Mouse (Mus musculus): ENCODE measurements around the gene Hamp. TPM values are rescaled to one million over a fixed set of nuclear protein-coding genes. Genes with fewer than 3 reads are reported as not detected.

Gene Hamp
- polyA plus RNA-seq, 1 experiment: not detected

DNA sequence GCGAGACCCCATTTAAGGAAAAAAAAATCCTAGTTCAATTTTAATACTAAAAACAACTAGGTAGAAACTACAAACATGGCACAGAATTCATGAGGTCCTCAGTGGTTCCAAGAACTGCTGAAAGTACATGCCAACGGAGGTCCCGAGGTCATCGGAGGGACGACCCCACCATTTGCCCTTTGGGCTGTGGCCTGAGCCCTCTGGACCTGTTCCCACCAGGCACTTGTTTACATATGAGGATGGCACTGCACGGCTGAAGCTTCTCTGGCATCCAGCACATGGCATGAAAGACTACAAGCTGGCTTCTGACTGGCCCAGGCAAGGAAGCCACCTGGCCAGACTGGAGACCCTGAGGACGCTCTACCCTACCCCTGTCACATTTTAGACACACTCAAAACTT, 20.5 kb upstream of the Hamp start:
- Histone ChIP-seq H3K4me3 (ENCODE audit: extremely low read depth, insufficient read depth, insufficient read length) (no peak overlapping the region), H3K4me1 (ENCODE audit: control insufficient read depth, insufficient read depth, insufficient read length) (no peaks in the 10 kb centered on the region), H3K27me3 (ENCODE audit: control insufficient read depth, insufficient read depth, low read length) (no peaks in the 10 kb centered on the region), H3K27ac (ENCODE audit: insufficient read depth, low read length) (no peak overlapping the region), H3K36me3 (ENCODE audit: control insufficient read depth, insufficient read depth, low read length) (no peaks in the 10 kb centered on the region)
- no peak for DNase-seq (ENCODE audit: low read depth in 1 of 2, low spot score in 2 of 2)
- TF ChIP-seq POLR2A (IDR thresholded peaks at IDR 0.05; ENCODE audit: low read depth, low read length) (no peak), CTCF (IDR thresholded peaks at IDR 0.05; ENCODE audit: extremely low read depth, insufficient read depth, insufficient read length, insufficient replicate concordance) (no peak)
- WGBS: 94% methylated on average over 7 of the region's 7 CpGs

DNA sequence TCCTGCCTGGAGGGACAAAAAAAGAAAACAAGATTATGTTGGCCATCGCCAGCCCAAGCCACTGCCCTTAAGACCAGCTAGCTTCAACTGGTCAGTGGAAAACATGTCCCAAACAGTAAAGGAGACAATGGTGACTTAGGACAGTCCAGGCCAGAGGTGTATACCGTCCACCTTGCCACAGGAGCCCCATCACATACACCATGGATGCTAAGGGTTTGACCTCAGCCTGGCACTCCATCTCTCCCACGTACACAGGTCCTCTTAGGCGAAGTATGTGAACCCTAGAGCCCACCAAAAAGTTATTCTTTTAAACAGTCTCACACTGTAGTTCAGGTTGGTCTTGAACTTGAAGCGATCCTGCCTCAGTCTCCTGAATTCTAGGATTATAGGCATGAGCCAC, 19.0 kb upstream of the Hamp start:
- 91% methylated on average over 5 of the region's 5 CpGs for WGBS
- peaks cover 5% of the 10 kb centered on the region; the same call in 1 of the 2 replicates for H3K4me1 ChIP-seq (ENCODE audit: control insufficient read depth, insufficient read depth, insufficient read length)
- H3K36me3 ChIP-seq (ENCODE audit: control insufficient read depth, insufficient read depth, low read length): no peaks in the 10 kb centered on the region
- H3K27me3 ChIP-seq (ENCODE audit: control insufficient read depth, insufficient read depth, low read length): no peaks in the 10 kb centered on the region
- TF ChIP-seq POLR2A (IDR thresholded peaks at IDR 0.05; ENCODE audit: low read depth, low read length) (no peak), CTCF (IDR thresholded peaks at IDR 0.05; ENCODE audit: extremely low read depth, insufficient read depth, insufficient read length, insufficient replicate concordance) (no peak)
- H3K27ac ChIP-seq (ENCODE audit: insufficient read depth, low read length): no peak overlapping the region
- DNase-seq (ENCODE audit: low read depth in 1 of 2, low spot score in 2 of 2): no peak
- no peak overlapping the region for H3K4me3 ChIP-seq (ENCODE audit: extremely low read depth, insufficient read depth, insufficient read length)

DNA sequence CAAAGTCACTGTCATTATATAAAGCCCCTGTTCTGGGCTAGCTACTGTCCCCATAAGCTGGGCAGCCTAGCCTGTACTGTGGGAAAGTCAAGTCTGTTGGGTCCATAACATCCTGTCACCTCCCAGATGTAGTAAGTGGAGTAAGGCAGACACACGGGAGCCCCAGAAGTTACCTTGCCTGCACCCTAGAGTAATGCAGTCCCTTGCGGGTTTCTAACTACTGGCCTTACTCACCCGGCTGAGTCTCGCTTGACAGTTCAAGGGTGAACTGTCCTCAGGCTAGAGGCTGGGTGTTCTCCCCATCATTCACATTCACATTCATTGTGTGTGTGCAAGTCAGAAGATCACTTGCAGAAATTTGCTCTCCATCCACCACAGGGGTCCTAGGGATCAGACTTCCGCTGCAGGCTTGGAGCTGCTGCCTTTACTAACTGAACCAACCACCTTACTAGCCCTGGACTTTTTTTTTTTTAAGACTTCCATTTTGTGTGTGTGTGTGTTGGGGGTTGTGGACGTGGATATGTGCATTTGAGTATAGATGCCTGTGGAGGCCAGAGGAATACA, 16.0 kb upstream of the Hamp start:
- H3K4me1 ChIP-seq (ENCODE audit: control insufficient read depth, insufficient read depth, insufficient read length): peaks cover 9% of the 10 kb centered on the region
- no peaks in the 10 kb centered on the region for H3K27me3 ChIP-seq (ENCODE audit: control insufficient read depth, insufficient read depth, low read length)
- no peak for TF ChIP-seq CTCF (IDR thresholded peaks at IDR 0.05; ENCODE audit: extremely low read depth, insufficient read depth, insufficient read length, insufficient replicate concordance)
- TF ChIP-seq POLR2A (IDR thresholded peaks at IDR 0.05; ENCODE audit: low read depth, low read length): no peak
- DNase-seq (ENCODE audit: low read depth in 1 of 2, low spot score in 2 of 2): no peak
- H3K36me3 ChIP-seq (ENCODE audit: control insufficient read depth, insufficient read depth, low read length): peaks cover 1% of the 10 kb centered on the region; the same call in 1 of the 2 replicates
- no peak overlapping the region for H3K4me3 ChIP-seq (ENCODE audit: extremely low read depth, insufficient read depth, insufficient read length)
- no peak overlapping the region for H3K27ac ChIP-seq (ENCODE audit: insufficient read depth, low read length)
- WGBS: 86% methylated on average over 6 of the region's 6 CpGs

- WGBS: 97% methylated on average over 9 of the region's 9 CpGs
- H3K27me3 ChIP-seq (ENCODE audit: control insufficient read depth, insufficient read depth, low read length): no peaks in the 10 kb centered on the region
- H3K4me1 ChIP-seq (ENCODE audit: control insufficient read depth, insufficient read depth, insufficient read length): peaks cover 9% of the 10 kb centered on the region
- H3K27ac ChIP-seq (ENCODE audit: insufficient read depth, low read length): no peak overlapping the region
- no peak overlapping the region for H3K4me3 ChIP-seq (ENCODE audit: extremely low read depth, insufficient read depth, insufficient read length)
- no peak for DNase-seq (ENCODE audit: low read depth in 1 of 2, low spot score in 2 of 2)
- TF ChIP-seq CTCF (IDR thresholded peaks at IDR 0.05; ENCODE audit: extremely low read depth, insufficient read depth, insufficient read length, insufficient replicate concordance) (no peak), POLR2A (IDR thresholded peaks at IDR 0.05; ENCODE audit: low read depth, low read length) (no peak)
- H3K36me3 ChIP-seq (ENCODE audit: control insufficient read depth, insufficient read depth, low read length): peaks cover 10% of the 10 kb centered on the region
Observed at GRCm38 (mm10) chr7:30958866-30959487, 15.1 kb upstream of the Hamp start.

GRCm38 (mm10) chr7:30958109-30958865, 14.5 kb upstream of the Hamp start:
- H3K27ac ChIP-seq (ENCODE audit: insufficient read depth, low read length): 0 out of 2 replicates have a peak overlapping the region, but pooled peaks have one; percentile 100
- 89% methylated on average over 28 of the region's 28 CpGs for WGBS
- H3K36me3 ChIP-seq (ENCODE audit: control insufficient read depth, insufficient read depth, low read length): peaks cover 16% of the 10 kb centered on the region
- no peak for DNase-seq (ENCODE audit: low read depth in 1 of 2, low spot score in 2 of 2)
- peaks cover 9% of the 10 kb centered on the region for H3K4me1 ChIP-seq (ENCODE audit: control insufficient read depth, insufficient read depth, insufficient read length)
- H3K4me3 ChIP-seq (ENCODE audit: extremely low read depth, insufficient read depth, insufficient read length): peak overlapping the region; percentile 98; the same call in 1 of the 2 replicates
- no peaks in the 10 kb centered on the region for H3K27me3 ChIP-seq (ENCODE audit: control insufficient read depth, insufficient read depth, low read length)
- TF ChIP-seq CTCF (IDR thresholded peaks at IDR 0.05; ENCODE audit: extremely low read depth, insufficient read depth, insufficient read length, insufficient replicate concordance) (no peak), POLR2A (IDR thresholded peaks at IDR 0.05; ENCODE audit: low read depth, low read length) (no peak)

- H3K4me3 ChIP-seq (ENCODE audit: extremely low read depth, insufficient read depth, insufficient read length): peak overlapping the region; percentile 98
- under 1% methylated on average over 43 of the region's 43 CpGs for WGBS
- DNase-seq (ENCODE audit: low read depth in 1 of 2, low spot score in 2 of 2): peak; percentile 84 to 87
- peaks cover 18% of the 10 kb centered on the region for H3K36me3 ChIP-seq (ENCODE audit: control insufficient read depth, insufficient read depth, low read length)
- TF ChIP-seq CTCF (IDR thresholded peaks at IDR 0.05; ENCODE audit: extremely low read depth, insufficient read depth, insufficient read length, insufficient replicate concordance) (no peak), POLR2A (IDR thresholded peaks at IDR 0.05; ENCODE audit: low read depth, low read length) (peak; percentile 55; the same call in 1 of the 2 replicates)
- H3K27me3 ChIP-seq (ENCODE audit: control insufficient read depth, insufficient read depth, low read length): no peaks in the 10 kb centered on the region
- peaks cover 9% of the 10 kb centered on the region for H3K4me1 ChIP-seq (ENCODE audit: control insufficient read depth, insufficient read depth, insufficient read length)
- H3K27ac ChIP-seq (ENCODE audit: insufficient read depth, low read length): peak overlapping the region; percentile 100
Observed at GRCm38 (mm10) chr7:30957367-30957783, 13.5 kb upstream of the Hamp start.

All from spleen, adult 2 months (tissue).